Mouse (Mus musculus) cerebellum, adult 9-10 months (tissue): Measurements from ENCODE around the gene Emp1.

Experiments used
- DNase-seq: peaks from one replicate; pipeline ENCODE4 v3.0.0; 2022

Emp1 gene

GRCm38 (mm10) chr6:135412649-135413048 lies 50.3 kb downstream of the Emp1 start:
- no peak for DNase-seq

GRCm38 (mm10) chr6:135417459-135417858 lies 55.1 kb downstream of the Emp1 start:
- DNase-seq = peak; percentile 16

- DNase-seq = no peak
Observed at GRCm38 (mm10) chr6:135418223-135418824, 56.0 kb downstream of the Emp1 start.

- DNase-seq = no peak
Observed at GRCm38 (mm10) chr6:135428246-135428645, 65.9 kb downstream of the Emp1 start.

- no peak for DNase-seq
Observed at GRCm38 (mm10) chr6:135429268-135429909, 67.0 kb downstream of the Emp1 start.

GRCm38 (mm10) chr6:135430441-135430970 lies 68.2 kb downstream of the Emp1 start:
- no peak for DNase-seq
